Mouse (Mus musculus) liver, embryonic 14.5 days (tissue): ENCODE data around the gene Fam198a.

ENCODE experiments used
- CTCF ChIP-seq: IDR thresholded peaks from 2 replicates; pipeline ENCODE4 v1.5.1; 2016; ENCODE audit warnings: antibody characterized with exemption, low read depth, control low read depth
- EP300 ChIP-seq: IDR thresholded peaks from 2 replicates; pipeline ENCODE4 v1.6.1; 2016; ENCODE audit warnings: antibody characterized with exemption, low read depth

DNA sequence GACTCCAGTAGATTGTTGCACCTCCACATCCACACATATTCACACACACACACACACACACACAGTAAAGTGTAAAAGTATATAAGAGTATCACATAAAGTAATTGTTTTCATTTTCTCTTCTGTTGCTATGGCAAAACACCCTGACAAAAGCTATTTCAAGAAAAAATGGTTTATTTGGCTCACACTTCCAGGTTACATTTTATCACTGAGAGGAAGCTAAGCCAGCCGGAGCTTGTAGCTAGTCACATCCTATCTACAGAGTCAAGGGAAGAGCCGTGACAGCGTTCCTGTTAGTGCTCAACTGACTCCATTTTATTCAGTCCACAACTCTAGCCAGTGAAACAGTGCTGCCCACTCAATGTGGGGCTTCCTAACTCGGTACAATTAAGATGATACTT is 2.4 kb upstream of the Fam198a start:
- TF ChIP-seq CTCF (no peak), EP300 (no peak)
